Mouse (Mus musculus) monocyte, adult 5-6 weeks (primary cell): Measurements from ENCODE around the gene Tpx2. TPM values are rescaled to one million over a fixed set of nuclear protein-coding genes. Genes with fewer than 3 reads are reported as not detected.

Experiments
- ATAC-seq: fragments of 153-309, 156-312 bp; replicated peaks from 2 replicates; pipeline ENCODE4 v1.8.0; 2017; ENCODE audit warnings: mild to moderate bottlenecking; ENCODE audit not compliant: low TSS enrichment, insufficient number of reproducible peaks, severe bottlenecking, poor library complexity, low FRiP score
- total RNA-seq: library from RNA; stranded (forward); fragments of 200-1000, 200-491, 200-594 nt; gene quantifications from 3 replicates; pipeline ENCODE4 v1.2.3, GENCODE M21; 2017

Tpx2 gene
- total RNA-seq, 1 experiment from 2014 or later, result 1.1 TPM

DNA sequence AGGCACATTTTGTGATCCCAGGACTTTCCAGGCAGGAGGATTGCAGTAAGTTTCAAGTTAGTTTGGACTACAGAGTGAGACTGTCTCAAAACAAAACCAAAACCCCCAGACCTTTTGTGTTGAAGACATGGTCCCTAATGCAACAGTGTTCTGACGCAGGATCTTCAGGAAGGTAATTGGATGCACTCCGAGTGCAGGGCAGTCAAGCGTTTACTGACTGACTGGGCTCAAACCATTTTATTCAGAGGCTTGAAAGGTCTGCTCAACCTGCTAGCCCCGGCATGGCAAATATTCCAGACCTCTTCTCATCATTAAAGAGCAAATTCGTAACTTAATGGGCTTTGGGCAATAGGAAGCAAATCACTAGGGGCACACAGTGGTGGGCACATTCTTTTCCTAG, 29.1 kb upstream of the Tpx2 start:
- no peak for ATAC-seq

GRCm38 (mm10) chr2:152819097-152819624, 28.6 kb upstream of the Tpx2 start:
- no peak for ATAC-seq

- no peak for ATAC-seq
Measured at GRCm38 (mm10) chr2:152819926-152820325, 27.8 kb upstream of the Tpx2 start.

DNA sequence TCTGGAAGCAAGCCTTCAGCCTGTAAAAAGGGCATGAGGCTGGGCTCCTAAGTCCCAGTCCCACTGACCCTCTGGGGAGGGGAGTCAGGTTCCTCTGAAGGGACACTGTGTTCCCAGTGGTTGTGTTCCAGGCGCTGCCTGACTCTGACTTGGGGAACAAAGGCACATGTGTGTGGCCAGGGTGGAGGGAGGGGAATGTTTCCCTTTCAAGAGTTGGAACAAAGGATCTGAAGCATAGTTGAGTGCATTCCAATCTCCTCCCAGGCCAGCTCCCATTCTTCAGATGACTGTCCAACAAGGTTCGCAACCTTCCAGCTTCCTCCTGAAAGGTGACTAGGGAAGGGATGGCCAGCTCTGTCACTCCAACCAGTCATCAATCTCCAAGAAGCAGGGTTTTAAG, 27.4 kb upstream of the Tpx2 start:
- no peak for ATAC-seq

- no peak for ATAC-seq
Measured at GRCm38 (mm10) chr2:152821023-152821422, 26.7 kb upstream of the Tpx2 start.

DNA sequence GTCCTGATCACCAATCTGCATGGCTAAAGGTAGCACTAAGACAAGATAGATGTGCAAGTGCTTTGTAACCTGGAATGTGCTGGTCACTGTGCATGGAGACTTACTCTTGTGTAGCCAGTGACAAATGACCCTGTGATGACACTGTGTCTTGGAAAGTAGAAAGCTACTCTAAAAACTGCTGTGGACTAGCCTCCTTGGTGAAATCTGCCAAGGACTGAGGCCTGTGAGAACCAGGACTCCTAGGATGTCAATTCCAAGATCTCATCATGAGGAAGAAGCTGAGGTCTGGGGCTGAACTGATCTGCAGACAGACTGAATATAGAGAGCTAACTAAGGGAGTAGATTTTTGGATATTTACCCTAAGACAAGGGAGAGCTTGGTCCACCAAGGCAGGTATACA, 26.2 kb upstream of the Tpx2 start:
- no peak for ATAC-seq

GRCm38 (mm10) chr2:152823770-152824169, 24.0 kb upstream of the Tpx2 start:
- no peak for ATAC-seq

DNA sequence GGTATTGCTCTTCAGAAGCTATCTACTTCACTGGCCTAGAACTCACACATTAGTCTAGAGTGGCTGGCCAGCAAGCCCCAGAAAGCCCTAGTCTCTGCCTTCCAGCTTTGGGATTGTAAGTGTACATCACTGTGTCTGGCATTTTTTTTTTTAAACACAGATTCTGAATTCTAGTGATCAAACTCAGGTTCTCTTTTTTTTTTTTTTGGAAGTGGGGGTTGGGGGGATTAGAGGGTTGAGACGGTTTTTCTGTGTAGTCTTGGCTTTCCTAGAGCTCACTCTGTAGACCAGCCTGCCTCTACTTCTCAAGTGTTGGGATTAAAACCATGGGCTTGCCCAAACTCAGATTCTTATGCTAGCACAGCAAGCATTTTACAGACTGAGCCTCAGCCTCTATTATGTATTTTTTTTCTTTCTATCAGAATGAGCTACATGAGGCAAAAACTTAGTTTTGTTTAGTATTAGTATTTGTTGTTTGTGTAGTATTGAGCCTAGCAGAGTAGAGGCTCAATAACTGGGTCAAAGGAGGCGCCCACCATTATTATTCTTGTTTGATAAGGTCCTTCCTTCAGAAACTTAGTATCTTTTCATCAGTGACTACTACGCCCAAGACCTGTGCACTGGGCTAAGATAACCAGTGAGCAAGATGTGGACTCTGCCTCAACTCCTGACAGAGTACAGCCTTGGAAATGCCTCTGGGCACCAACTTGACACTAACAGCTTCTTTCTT, 23.2 kb upstream of the Tpx2 start:
- ATAC-seq, result no peak

- no peak for ATAC-seq
Measured at GRCm38 (mm10) chr2:152825168-152825697, 22.5 kb upstream of the Tpx2 start.

DNA sequence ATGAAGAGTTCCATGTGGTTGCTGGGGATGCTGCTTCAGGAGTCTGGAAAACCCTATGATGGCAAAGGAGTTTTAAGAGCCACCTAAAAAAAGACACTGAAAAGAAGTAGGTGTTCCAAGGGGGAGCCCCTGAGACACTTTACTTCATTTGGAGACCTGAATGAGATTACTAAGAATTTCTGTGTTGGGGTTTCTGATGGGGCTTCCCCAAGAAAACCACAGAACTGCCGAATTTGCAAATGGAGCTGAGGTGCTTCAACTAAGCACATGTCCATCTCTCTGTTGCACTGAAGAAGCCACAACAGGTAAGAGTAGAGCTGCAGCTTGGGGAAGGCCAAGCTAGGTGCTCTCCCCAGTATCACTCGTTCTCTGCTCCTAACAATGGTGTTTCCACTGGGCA, 22.1 kb upstream of the Tpx2 start:
- no peak for ATAC-seq

- no peak for ATAC-seq
Measured at GRCm38 (mm10) chr2:152826481-152826880, 21.3 kb upstream of the Tpx2 start.

DNA sequence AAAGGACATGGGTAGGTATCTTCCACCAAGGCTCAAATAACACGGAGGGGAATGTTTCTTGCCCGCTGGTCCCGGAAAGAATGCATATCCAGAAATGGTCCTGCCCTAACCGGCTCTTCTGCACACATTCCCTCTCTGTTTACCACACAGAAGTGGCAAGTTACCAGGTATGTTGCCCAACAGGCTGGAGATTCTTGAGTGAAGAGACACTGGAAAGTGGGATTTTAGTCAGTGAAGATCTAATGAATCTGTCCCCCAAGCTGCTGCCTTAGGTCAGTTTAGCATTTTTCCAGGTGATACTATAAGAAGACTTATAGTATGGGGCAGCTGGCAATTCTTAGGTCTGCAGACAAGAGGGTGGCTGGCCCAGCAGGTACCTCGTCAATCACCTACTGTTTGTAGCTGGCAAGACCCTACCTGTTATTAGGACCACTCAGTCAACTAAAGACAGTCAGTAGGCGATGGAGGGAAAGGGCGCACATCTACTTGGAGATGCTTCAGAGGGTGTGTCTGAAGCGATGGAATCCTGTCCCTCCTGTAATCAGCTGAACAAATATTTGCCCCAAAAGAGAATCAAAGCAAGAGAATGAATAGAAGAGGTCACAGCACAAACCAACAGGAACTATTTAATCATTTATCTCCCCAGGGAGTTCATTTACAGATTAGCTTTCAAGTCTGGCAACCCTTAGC, 20.3 kb upstream of the Tpx2 start:
- ATAC-seq, result no peak

DNA sequence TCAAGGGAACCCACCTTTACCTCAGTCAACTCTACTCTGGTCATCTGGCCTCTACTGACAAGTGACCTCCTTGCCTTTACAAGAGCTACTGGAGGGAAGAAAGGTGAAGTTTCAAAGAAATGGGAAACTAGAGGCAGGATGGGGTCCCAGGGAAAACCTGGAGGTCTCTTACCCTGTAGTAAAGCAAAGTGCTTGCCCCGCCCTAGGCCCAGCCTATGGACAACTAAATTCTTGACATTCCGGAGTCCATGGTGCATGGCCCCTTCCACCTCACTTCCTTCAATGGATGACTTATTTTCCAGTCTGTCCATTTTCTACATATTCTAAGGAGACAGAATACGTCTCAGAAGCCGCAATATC, 19.8 kb upstream of the Tpx2 start:
- ATAC-seq, result no peak

DNA sequence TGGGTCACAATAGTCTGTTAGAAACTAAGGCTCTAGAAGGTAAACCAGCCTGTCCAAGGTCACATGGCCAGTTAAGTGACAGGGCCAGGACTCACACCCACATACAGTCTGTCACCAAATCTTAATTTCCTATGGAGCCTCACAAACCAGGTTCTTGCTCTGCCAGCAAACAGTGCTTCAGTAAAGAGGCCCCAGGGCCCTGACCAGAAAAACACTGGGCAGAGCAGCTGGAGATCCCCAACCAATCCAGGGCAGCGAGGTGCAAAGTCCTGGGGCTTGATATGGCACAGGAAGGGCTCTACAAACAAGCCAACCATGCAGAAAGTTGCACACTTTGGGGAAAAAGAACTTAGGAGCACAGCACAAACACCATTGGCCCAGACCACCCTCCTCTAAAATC, 19.2 kb upstream of the Tpx2 start:
- no peak for ATAC-seq

DNA sequence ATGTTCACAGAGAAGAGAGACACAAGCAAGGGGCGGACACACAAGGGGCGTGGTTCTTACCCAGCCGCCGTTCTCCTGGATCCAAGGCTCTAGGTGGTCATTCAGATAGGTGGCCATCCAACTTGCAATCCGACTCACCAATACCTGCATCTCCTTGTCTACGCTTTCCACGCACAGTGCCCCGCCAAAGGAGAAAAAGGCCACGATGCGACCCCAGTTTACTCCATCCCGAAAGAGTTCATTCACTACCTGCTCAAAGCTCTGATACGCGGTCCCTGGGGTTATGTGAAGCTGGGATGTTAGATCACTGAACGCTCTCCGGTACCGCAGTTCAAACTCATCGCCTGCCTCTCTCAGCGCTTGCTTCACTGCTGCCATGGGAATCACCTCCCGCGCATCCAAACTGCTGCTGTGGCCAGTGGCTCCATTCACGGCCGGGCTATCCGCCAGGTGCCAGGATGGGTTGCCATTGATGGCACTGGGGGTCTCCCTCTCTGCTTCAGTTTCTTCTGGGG, 18.3 kb upstream of the Tpx2 start:
- ATAC-seq, result no peak

DNA sequence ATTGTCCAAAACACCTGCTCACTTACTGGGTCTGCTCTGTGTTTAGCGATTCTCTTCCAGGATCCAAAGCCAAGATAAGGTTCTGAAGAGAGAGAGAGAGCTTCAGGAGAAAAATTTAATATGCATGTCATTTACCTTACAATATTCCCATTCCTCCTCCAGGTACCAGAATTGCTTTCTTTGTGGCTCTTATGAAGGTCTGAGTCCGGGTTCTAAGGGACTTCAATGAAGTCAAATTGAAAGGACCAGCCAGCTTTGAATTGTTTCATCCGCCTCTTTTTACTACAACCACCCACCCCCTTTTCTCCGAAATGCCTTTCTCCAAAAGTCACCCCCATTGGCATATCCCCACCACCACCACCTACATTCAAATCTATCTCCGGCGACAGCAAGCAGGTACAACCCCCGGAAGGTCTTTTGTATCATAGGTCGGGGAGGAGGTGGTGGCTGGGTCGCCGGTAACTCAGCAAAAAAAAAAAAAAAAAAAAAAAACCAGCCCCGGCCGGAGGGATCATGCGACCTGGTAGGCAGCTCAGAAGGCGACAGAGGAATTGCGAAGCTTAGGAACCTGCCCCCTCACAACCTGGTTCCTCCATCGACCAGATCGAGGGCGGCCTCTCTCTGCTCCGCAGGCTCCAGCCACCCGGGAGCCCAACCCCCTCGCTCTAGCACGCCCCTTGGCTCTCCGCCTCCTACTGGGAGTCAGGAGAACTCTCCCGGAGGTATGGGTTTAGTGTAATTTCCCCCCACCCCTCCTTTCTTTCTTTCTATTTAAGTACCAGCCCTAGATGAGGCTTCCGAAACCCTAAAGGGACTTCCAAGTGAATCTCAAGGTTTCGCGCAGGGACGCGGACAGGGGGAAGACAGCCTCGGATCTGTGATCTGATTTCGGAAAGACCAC, 17.5 kb upstream of the Tpx2 start:
- peak; percentile 77 for ATAC-seq

GRCm38 (mm10) chr2:152831019-152831878, 16.5 kb upstream of the Tpx2 start, which contains the start of gene Bcl2l1:
Gene Bcl2l1, minus strand, starts transcription at chr2:152831728.
- ATAC-seq, result peak; percentile 87

GRCm38 (mm10) chr2:152839256-152839655, 8.5 kb upstream of the Tpx2 start:
- ATAC-seq, result no peak
